1 mouse cellular context compared by ENCODE assay signal in genomic region chr12:73340642-73341293, GRCm38 (mm10).
TF ChIP-seq lines count a peak whose summit lies in the region.

No protein-coding gene starts in this region.

TF ChIP-seq in MEL, 35 proteins besides CTCF, POLR2A, EP300 and RAD21 (continued from another document):
- TF ChIP-seq TAL1 (IDR thresholded peaks at IDR 0.05; ENCODE audit: low read length) (peak; percentile 43; the same call in 1 of the 2 replicates), KAT2A (conservative IDR thresholded peaks at IDR 0.05; ENCODE audit: low read depth, low read length) (no peak), USF1 (IDR thresholded peaks at IDR 0.05; ENCODE audit: low read depth, low read length) (no peak), ELF1 (IDR thresholded peaks at IDR 0.05; ENCODE audit: low read depth, low read length) (no peak), MAX (IDR thresholded peaks at IDR 0.05; ENCODE audit: low read length) (no peak), BHLHE40 (IDR thresholded peaks at IDR 0.05; ENCODE audit: borderline replicate concordance, low read depth, low read length) (no peak), MAFK (IDR thresholded peaks at IDR 0.05; ENCODE audit: borderline replicate concordance, low read depth, low read length) (no peak), NRF1 (IDR thresholded peaks at IDR 0.05; ENCODE audit: insufficient read depth, low read depth, low read length, poor library complexity, severe bottlenecking) (no peak), POLR2AphosphoS5 (IDR thresholded peaks at IDR 0.05; ENCODE audit: borderline replicate concordance, low read depth, low read length) (no peak), JUND (IDR thresholded peaks at IDR 0.05; ENCODE audit: low read depth, low read length) (no peak), ZC3H11A (IDR thresholded peaks at IDR 0.05; ENCODE audit: low read depth, low read length) (0 out of 2 replicates have a peak, but pooled peaks have one; percentile 3), GABPA (IDR thresholded peaks at IDR 0.05; ENCODE audit: low read depth, low read length) (no peak), ZKSCAN1 (IDR thresholded peaks at IDR 0.05; ENCODE audit: low read depth, low read length) (no peak), SMC3 (IDR thresholded peaks at IDR 0.05; ENCODE audit: low read depth, low read length) (no peak), ZMIZ1 (IDR thresholded peaks at IDR 0.05; ENCODE audit: low read depth, low read length) (no peak), CHD2 (IDR thresholded peaks at IDR 0.05; ENCODE audit: low read length) (no peak)
